In genomic region chr7:122186043-122186442, GRCm38 (mm10) we compare ENCODE assay signal across 14 mouse cellular contexts. TPM values are rescaled to one million over a fixed set of nuclear protein-coding genes. Genes with fewer than 3 reads are reported as not detected.
DNase-seq lines count a peak whose midpoint lies in the region; ATAC-seq lines count a peak whose summit lies in the region.
"Had no signal": no experiment of that assay in that cellular context is flagged by ENCODE, and none has a peak within 500 bp of the region (broad histone marks: within the 10 kb centered on the region; RNA-seq: fewer than 3 reads in every experiment).

Gene Ern2, minus strand, starts transcription at chr7:122186207.

- H3K27me3 ChIP-seq in kidney, embryonic 14.5 days (ENCODE audit: control insufficient read depth, insufficient read depth, low read length) = no peaks in the 10 kb centered on the region
- H3K27me3 ChIP-seq in embryonic facial prominence, embryonic 13.5 days = no peaks in the 10 kb centered on the region
- H3K27me3 ChIP-seq in intestine, embryonic 15.5 days (replicated peaks) = no peaks in the 10 kb centered on the region
- no peaks in the 10 kb centered on the region for H3K27me3 ChIP-seq in neural tube, embryonic 14.5 days (ENCODE audit: control insufficient read depth, insufficient read depth, low read length)

- no peaks in the 10 kb centered on the region for H3K4me1 ChIP-seq in kidney, embryonic 14.5 days (ENCODE audit: control insufficient read depth, insufficient read depth, low read length)
- 0 out of 2 replicates have a peak, but pooled peaks cover 4% of the 10 kb centered on the region for H3K4me1 ChIP-seq in embryonic facial prominence, embryonic 13.5 days
- H3K4me1 ChIP-seq in intestine, embryonic 15.5 days (replicated peaks) = 0 out of 2 replicates have a peak, but pooled peaks cover 8% of the 10 kb centered on the region
- H3K4me1 ChIP-seq in neural tube, embryonic 14.5 days (ENCODE audit: control insufficient read depth, insufficient read depth, low read length) = no peaks in the 10 kb centered on the region

- H3K4me3 ChIP-seq in kidney, embryonic 14.5 days (ENCODE audit: low read length) = no peak within 1 kb of the TSS; the same call in 1 of the 2 replicates
- H3K4me3 ChIP-seq in embryonic facial prominence, embryonic 13.5 days = no peak within 1 kb of the TSS
- H3K4me3 ChIP-seq in intestine, embryonic 15.5 days (replicated peaks) = no peak within 1 kb of the TSS
- no peak within 1 kb of the TSS for H3K4me3 ChIP-seq in neural tube, embryonic 14.5 days (ENCODE audit: low read depth, low read length)
- H3K4me3 ChIP-seq: left cerebral cortex, adult 2 months had no signal

- DNase-seq in kidney, postnatal 14 days = no peak
- DNase-seq in adrenal gland, adult 2 months = no peak
- DNase-seq in cerebellum, adult 9-10 months = no peak
- no peak for DNase-seq in frontal cortex, postnatal 36 days (ENCODE audit: low spot score in 2 of 2)
- DNase-seq: cerebellum, postnatal 10 days; heart, adult 11 months; lung, embryonic 14.5 days had no signal

- no peaks in the 10 kb centered on the region for H3K9me3 ChIP-seq in kidney, embryonic 14.5 days (ENCODE audit: control insufficient read depth, low read length)
- no peaks in the 10 kb centered on the region; the same call in 1 of the 2 replicates for H3K9me3 ChIP-seq in embryonic facial prominence, embryonic 13.5 days
- no peaks in the 10 kb centered on the region for H3K9me3 ChIP-seq in intestine, embryonic 15.5 days
- H3K9me3 ChIP-seq in neural tube, embryonic 14.5 days (ENCODE audit: control insufficient read depth, low read length) = no peaks in the 10 kb centered on the region

- H3K4me2 ChIP-seq in kidney, embryonic 14.5 days (replicated peaks; ENCODE audit: low read depth, low read length) = peak within 1 kb of the TSS; percentile 21; the same call in 1 of the 2 replicates
- H3K4me2 ChIP-seq in embryonic facial prominence, embryonic 13.5 days = peak within 1 kb of the TSS; percentile 49
- peak within 1 kb of the TSS; percentile 34 for H3K4me2 ChIP-seq in intestine, embryonic 15.5 days (replicated peaks)
- peak within 1 kb of the TSS; percentile 30; the same call in 1 of the 2 replicates for H3K4me2 ChIP-seq in neural tube, embryonic 14.5 days (ENCODE audit: low read depth, low read length)
- H3K4me2 ChIP-seq: lung, embryonic 14.5 days had no signal

- no peak within 1 kb of the TSS for H3K9ac ChIP-seq in kidney, embryonic 14.5 days (ENCODE audit: low read depth, low read length)
- no peak within 1 kb of the TSS for H3K9ac ChIP-seq in embryonic facial prominence, embryonic 13.5 days
- H3K9ac ChIP-seq in intestine, embryonic 15.5 days = 0 out of 2 replicates have a peak within 1 kb of the TSS, but pooled peaks have one; percentile 10
- no peak within 1 kb of the TSS for H3K9ac ChIP-seq in neural tube, embryonic 14.5 days (replicated peaks; ENCODE audit: low read depth, low read length)
- H3K9ac ChIP-seq: lung, embryonic 14.5 days had no signal

- H3K27ac ChIP-seq in kidney, embryonic 14.5 days (ENCODE audit: low read depth, low read length) = no peak within 1 kb of the TSS
- H3K27ac ChIP-seq in embryonic facial prominence, embryonic 13.5 days = no peak within 1 kb of the TSS
- no peak within 1 kb of the TSS for H3K27ac ChIP-seq in intestine, embryonic 15.5 days
- no peak within 1 kb of the TSS for H3K27ac ChIP-seq in neural tube, embryonic 14.5 days (ENCODE audit: low read depth, low read length)
- H3K27ac ChIP-seq: left cerebral cortex, adult 2 months had no signal

- no peak for ATAC-seq in kidney, embryonic 14.5 days (ENCODE audit: low FRiP score, low TSS enrichment)
- ATAC-seq in embryonic facial prominence, embryonic 13.5 days (ENCODE audit: insufficient number of reproducible peaks, insufficient read depth, low FRiP score, low TSS enrichment, low read depth) = no peak
- ATAC-seq in intestine, embryonic 15.5 days = peak; percentile 40; the same call in 1 of the 2 replicates
- no peak for ATAC-seq in neural tube, embryonic 14.5 days (ENCODE audit: low read depth)
- ATAC-seq: inflammation-experienced regulatory T-cells, adult 6 months had no signal

- H3K36me3 ChIP-seq in kidney, embryonic 14.5 days (ENCODE audit: control insufficient read depth, insufficient read depth, low read length) = no peaks in the 10 kb centered on the region
- no peaks in the 10 kb centered on the region for H3K36me3 ChIP-seq in embryonic facial prominence, embryonic 13.5 days
- no peaks in the 10 kb centered on the region for H3K36me3 ChIP-seq in intestine, embryonic 15.5 days
- no peaks in the 10 kb centered on the region for H3K36me3 ChIP-seq in neural tube, embryonic 14.5 days (ENCODE audit: control insufficient read depth, insufficient read depth, low read length)

- 26% methylated on average over 9 of the region's 17 CpGs for WGBS in kidney, embryonic 14.5 days
- 12% methylated on average over 12 of the region's 17 CpGs for WGBS in embryonic facial prominence, embryonic 13.5 days
- WGBS in intestine, embryonic 15.5 days = 13% methylated on average over 17 of the region's 17 CpGs
- WGBS in neural tube, embryonic 14.5 days = 21% methylated on average over 14 of the region's 17 CpGs

RNA-seq across cellular contexts. Expression of gene Ern2, which starts in this region (rescaled TPM):
- not detected in 2 replicates for polyA plus RNA-seq in kidney, embryonic 14.5 days (2014; fragmentation: Nextera tagmentation; extraction: Ambion mirVana)
- not detected in 2 replicates for polyA plus RNA-seq in embryonic facial prominence, embryonic 13.5 days (2015; fragmentation: Nextera tagmentation; extraction: Ambion mirVana)
- 4.8 and 6.2 TPM in 2 replicates for polyA plus RNA-seq in intestine, embryonic 15.5 days (2015; fragmentation: Nextera tagmentation; extraction: Ambion mirVana)
- polyA plus RNA-seq in neural tube, embryonic 14.5 days (2014; fragmentation: Nextera tagmentation; extraction: Ambion mirVana) = 0.81 and 2.2 TPM in 2 replicates
- total RNA-seq in adrenal gland, adult 2 months (2021) = under 1 TPM; 0.14 to 0.17 TPM
- polyA plus RNA-seq in adrenal gland, adult 2 months (2012; rRNA removed) = 0.03 and 0.04 TPM in 2 replicates
- total RNA-seq: monocyte, adult 5-6 weeks had no signal
- polyA plus RNA-seq: inflammation-experienced regulatory T-cells, adult 6 months; lung, embryonic 14.5 days had no signal
